Mouse (Mus musculus) E14TG2a.4 (cell line): ENCODE results near the gene Lrrc46.

Experiments used
- H3K27me3 ChIP-seq: 2 replicates; pipeline ENCODE4 v1.6.1; 2014; ENCODE audit warnings: low read length, control low read depth; ENCODE audit not compliant: insufficient read depth
- H3K36me3 ChIP-seq: 2 replicates; pipeline ENCODE4 v1.6.1; 2014; ENCODE audit warnings: low read length, control low read depth; ENCODE audit not compliant: insufficient read depth
- H3K4me1 ChIP-seq: replicated peaks from 2 replicates; pipeline ENCODE4 v1.6.1; 2014; ENCODE audit warnings: low read depth, low read length, control low read depth
- H3K4me3 ChIP-seq: replicated peaks from 2 replicates; pipeline ENCODE4 v1.5.1; 2014; ENCODE audit warnings: mild to moderate bottlenecking, low read length
- H3K9me3 ChIP-seq: 2 replicates; pipeline ENCODE4 v1.6.1; 2014; ENCODE audit warnings: low read length, control low read depth
- CTCF ChIP-seq: conservative IDR thresholded peaks from 2 replicates; pipeline ENCODE4 v1.5.1; 2014; ENCODE audit warnings: low read length
- NANOG ChIP-seq: IDR thresholded peaks from 2 replicates; pipeline ENCODE4 v1.6.1; 2014; ENCODE audit warnings: borderline replicate concordance, low read length, mixed read lengths
- POU5F1 ChIP-seq: IDR thresholded peaks from 2 replicates; pipeline ENCODE4 v1.6.1; 2014; ENCODE audit warnings: low read length, borderline replicate concordance

Gene Lrrc46

DNA sequence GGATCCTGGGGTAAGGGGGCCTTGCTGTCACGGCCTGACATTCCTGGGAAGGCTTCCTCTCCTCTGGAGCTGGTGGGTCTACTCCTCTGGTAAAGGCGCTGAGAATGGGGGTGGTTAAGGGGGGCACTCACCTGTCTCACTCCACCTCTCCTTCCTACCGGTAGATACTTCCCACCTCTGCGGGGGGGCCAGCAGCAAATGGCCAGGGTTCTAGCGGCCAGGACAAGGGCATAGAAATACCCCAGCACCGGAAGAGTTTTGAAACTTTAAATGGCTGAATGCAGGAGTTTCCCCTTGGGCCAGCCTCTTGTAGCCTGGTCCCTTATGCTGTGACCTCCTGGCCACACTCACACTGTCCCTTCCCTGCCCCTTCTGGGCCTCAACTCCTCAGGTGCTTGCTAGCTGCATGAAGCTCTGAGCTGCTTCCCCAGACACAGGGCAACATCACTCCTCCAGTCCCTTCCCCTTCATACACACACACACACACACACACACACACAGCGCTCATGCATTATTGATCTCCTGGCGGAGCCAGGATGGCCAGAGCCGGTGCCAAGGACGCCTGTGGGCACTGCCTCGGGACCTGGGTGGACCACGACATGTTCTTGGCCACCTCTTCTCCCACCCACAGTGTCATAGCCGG is 9.9 kb upstream of the Lrrc46 start:
- Histone ChIP-seq H3K9me3 (no peaks in the 10 kb centered on the region), H3K4me1 (peaks cover 57% of the 10 kb centered on the region), H3K36me3 (peaks cover 66% of the 10 kb centered on the region), H3K4me3 (peak overlapping the region; percentile 82), H3K27me3 (no peaks in the 10 kb centered on the region)
- TF ChIP-seq NANOG (no peak), POU5F1 (no peak), CTCF (no peak)

- TF ChIP-seq NANOG (no peak), POU5F1 (no peak), CTCF (no peak)
- peaks cover 61% of the 10 kb centered on the region for H3K36me3 ChIP-seq
- H3K27me3 ChIP-seq = no peaks in the 10 kb centered on the region
- H3K4me3 ChIP-seq = peak within 1 kb of the TSS; percentile 82
- peaks cover 63% of the 10 kb centered on the region for H3K4me1 ChIP-seq
- H3K9me3 ChIP-seq = no peaks in the 10 kb centered on the region
These were observed 9.2 kb upstream of the Lrrc46 start, which contains the start of gene Osbpl7 for GRCm38 (mm10) chr11:97050216-97050943. Osbpl7 (plus strand) TSS chr11:97050628.

DNA sequence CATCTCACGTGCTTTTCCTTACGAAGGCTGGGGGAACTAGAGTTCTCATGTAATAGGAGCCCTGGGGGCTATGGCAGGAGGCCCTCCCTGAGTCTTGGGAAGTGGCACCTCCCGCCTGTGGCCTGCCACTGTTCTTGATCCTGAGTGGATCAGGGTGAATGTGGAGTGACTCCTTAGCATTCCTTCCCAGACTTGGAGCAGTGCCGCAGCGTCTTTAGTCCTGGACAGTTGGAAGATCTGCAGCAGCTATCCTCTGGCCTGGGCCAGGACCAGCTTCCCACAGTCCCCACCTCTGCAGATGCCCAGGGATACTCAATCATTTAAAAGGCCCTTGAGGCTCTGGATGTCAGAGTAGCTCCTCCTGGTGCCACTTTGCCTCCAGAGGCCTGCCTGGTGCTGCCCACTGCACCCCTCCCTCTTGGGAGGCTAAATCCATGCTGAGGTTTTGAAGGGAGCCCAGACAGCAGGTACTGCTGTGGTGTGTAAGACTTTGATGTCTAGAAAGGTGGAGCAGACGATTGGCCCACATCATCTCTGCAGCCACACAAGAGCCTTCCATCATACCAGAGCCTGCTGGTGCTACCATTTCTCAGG is 8.4 kb upstream of the Lrrc46 start:
- H3K4me1 ChIP-seq = peaks cover 71% of the 10 kb centered on the region
- no peak for TF ChIP-seq POU5F1
- no peak for TF ChIP-seq NANOG
- no peak for TF ChIP-seq CTCF
- H3K27me3 ChIP-seq = no peaks in the 10 kb centered on the region
- no peaks in the 10 kb centered on the region for H3K9me3 ChIP-seq
- H3K4me3 ChIP-seq = no peak overlapping the region
- H3K36me3 ChIP-seq = peaks cover 61% of the 10 kb centered on the region

- Histone ChIP-seq H3K4me1 (peaks cover 79% of the 10 kb centered on the region), H3K36me3 (peaks cover 63% of the 10 kb centered on the region), H3K27me3 (no peaks in the 10 kb centered on the region)
These were observed 7.0 kb upstream of the Lrrc46 start for GRCm38 (mm10) chr11:97048090-97048650.

GRCm38 (mm10) chr11:97045861-97046260 is 4.7 kb upstream of the Lrrc46 start:
- TF ChIP-seq CTCF (peak; percentile 55), POU5F1 (no peak), NANOG (no peak)
- Histone ChIP-seq H3K4me3 (no peak overlapping the region), H3K27me3 (no peaks in the 10 kb centered on the region), H3K4me1 (peaks cover 74% of the 10 kb centered on the region), H3K36me3 (peaks cover 65% of the 10 kb centered on the region), H3K9me3 (no peaks in the 10 kb centered on the region)

More at GRCm38 (mm10) chr11:97048090-97048650, 7.0 kb upstream of the Lrrc46 start:
- no peak overlapping the region for H3K4me3 ChIP-seq
- no peak for TF ChIP-seq NANOG
- TF ChIP-seq POU5F1 = no peak
- TF ChIP-seq CTCF = no peak
- H3K9me3 ChIP-seq = no peaks in the 10 kb centered on the region

DNA sequence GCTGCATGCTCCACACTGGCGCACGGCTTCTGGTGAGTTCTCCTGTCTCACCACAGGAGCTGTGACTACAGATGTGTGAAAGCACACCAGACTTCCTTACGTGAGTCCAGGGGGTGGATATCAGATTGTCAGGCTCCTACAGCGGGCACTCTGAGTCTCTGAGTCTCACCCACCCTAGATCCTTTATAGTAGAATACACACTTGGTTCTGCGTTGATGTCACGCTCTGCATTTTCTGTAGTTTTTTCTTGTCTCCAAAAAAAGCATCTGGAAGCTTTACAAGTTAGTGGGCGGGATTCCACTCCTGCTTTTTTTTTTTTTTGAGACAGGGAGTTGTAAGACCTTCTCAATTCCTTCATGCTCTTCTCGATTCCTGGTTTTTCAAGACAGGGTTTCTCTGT is 3.7 kb upstream of the Lrrc46 start:
- no peak overlapping the region; the same call in 1 of the 2 replicates for H3K4me3 ChIP-seq
- H3K4me1 ChIP-seq = peaks cover 67% of the 10 kb centered on the region
- H3K27me3 ChIP-seq = no peaks in the 10 kb centered on the region
- no peak for TF ChIP-seq NANOG
- no peak for TF ChIP-seq POU5F1
- no peak for TF ChIP-seq CTCF
- no peaks in the 10 kb centered on the region for H3K9me3 ChIP-seq
- peaks cover 65% of the 10 kb centered on the region for H3K36me3 ChIP-seq

DNA sequence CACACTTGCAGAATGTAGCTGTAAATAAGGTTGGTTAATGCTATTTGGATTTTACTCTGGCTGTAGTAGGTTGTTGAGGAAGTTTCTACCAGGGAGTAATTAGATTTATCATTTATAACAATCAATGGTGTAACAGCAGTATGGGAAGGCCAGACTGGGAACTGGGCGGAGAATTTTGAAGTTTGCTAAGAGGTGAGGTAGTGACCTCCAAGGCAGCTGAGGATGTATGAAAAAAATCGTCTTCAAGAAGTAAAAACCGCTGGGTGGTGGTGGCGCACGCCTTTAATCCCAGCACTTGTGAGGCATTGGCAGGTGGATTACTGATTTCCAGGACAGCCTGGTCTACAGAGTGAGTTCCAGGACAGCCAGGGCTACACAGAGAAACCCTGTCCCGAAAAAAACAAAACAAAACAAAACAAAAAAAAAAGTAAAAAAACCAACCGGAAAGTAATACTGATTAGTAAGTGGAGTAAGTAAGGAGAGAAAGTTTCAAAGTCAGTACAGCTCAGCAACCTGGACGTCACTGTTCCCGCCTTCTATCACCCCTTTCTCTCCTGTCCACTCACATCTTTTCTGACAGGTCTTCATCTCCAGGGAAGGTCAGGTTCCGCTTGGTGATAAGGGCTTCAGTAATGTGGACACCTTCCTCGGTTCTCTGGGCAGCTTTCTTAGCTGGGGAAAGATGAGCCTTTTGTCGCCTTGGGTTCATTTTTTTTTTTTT is 746 bp downstream of the Lrrc46 start:
- Histone ChIP-seq H3K9me3 (no peaks in the 10 kb centered on the region), H3K4me1 (peaks cover 57% of the 10 kb centered on the region), H3K36me3 (peaks cover 30% of the 10 kb centered on the region), H3K4me3 (peak overlapping the region; percentile 93), H3K27me3 (peaks cover 11% of the 10 kb centered on the region)
- no peak for TF ChIP-seq NANOG
- TF ChIP-seq POU5F1 = no peak
- no peak for TF ChIP-seq CTCF

GRCm38 (mm10) chr11:97038881-97039280 is 2.3 kb downstream of the Lrrc46 start:
- H3K4me3 ChIP-seq = no peak overlapping the region
- H3K27me3 ChIP-seq = peaks cover 12% of the 10 kb centered on the region
- no peak for TF ChIP-seq POU5F1
- peaks cover 16% of the 10 kb centered on the region for H3K36me3 ChIP-seq
- H3K9me3 ChIP-seq = no peaks in the 10 kb centered on the region
- peaks cover 41% of the 10 kb centered on the region for H3K4me1 ChIP-seq
